Mouse (Mus musculus) forebrain, embryonic 16.5 days (tissue): ENCODE measurements around the gene Ddx54. TPM values are rescaled to one million over a fixed set of nuclear protein-coding genes. Genes with fewer than 3 reads are reported as not detected.

Source experiments
- ATAC-seq: fragments of 200-750 bp; cut with Nextera tagmentation; 2 replicates; pipeline ENCODE4 v1.8.0; 2017; ENCODE audit warnings: mild to moderate bottlenecking, moderate library complexity
- H3K27ac ChIP-seq: fragments of 300-500 bp; sonication (generic); 2 replicates; pipeline ENCODE4 v1.5.1; 2014; ENCODE audit warnings: low read length, control low read depth
- H3K27me3 ChIP-seq: fragments of 300-500 bp; sonication (generic); replicated peaks from 2 replicates; pipeline ENCODE4 v1.6.1; 2014; ENCODE audit warnings: low read length; ENCODE audit not compliant: control insufficient read depth, insufficient read depth
- H3K36me3 ChIP-seq: fragments of 300-500 bp; sonication (generic); 2 replicates; pipeline ENCODE4 v1.6.1; 2014; ENCODE audit not compliant: control insufficient read depth, insufficient read depth
- H3K4me1 ChIP-seq: fragments of 300-500 bp; sonication (generic); replicated peaks from 2 replicates; pipeline ENCODE4 v1.6.1; 2014; ENCODE audit warnings: low read length; ENCODE audit not compliant: control insufficient read depth, insufficient read depth
- H3K4me2 ChIP-seq: fragments of 300-500 bp; sonication (generic); 2 replicates; pipeline ENCODE4 v1.6.1; 2014; ENCODE audit warnings: mild to moderate bottlenecking, low read length, control low read depth
- H3K4me3 ChIP-seq: fragments of 300-500 bp; sonication (generic); replicated peaks from 2 replicates; pipeline ENCODE4 v1.5.1; 2014; ENCODE audit warnings: mild to moderate bottlenecking, low read length, control low read depth
- H3K9ac ChIP-seq: fragments of 300-500 bp; sonication (generic); replicated peaks from 2 replicates; pipeline ENCODE4 v1.6.1; 2014; ENCODE audit warnings: low read depth, low read length, control low read depth
- H3K9me3 ChIP-seq: fragments of 300-500 bp; sonication (generic); 2 replicates; pipeline ENCODE4 v1.6.1; 2016; ENCODE audit warnings: low read length; ENCODE audit not compliant: control insufficient read depth
- WGBS: fragments of 180-500 bp; shearing (Covaris S2); extraction: QIAGEN DNeasy Blood & Tissue Kit; methylation state at CpG from one replicate; pipeline ENCODE4 v1.1.7; 2014; 5-methylcytosine and 5-hydroxymethylcytosine counted together
- polyA plus RNA-seq: library from polyadenylated mRNA; unstranded; fragments of >200 nt; fragmentation: Nextera tagmentation; extraction: Ambion mirVana; gene quantifications from 2 replicates; pipeline ENCODE4 v1.2.1, GENCODE M21; 2015

Gene Ddx54
- polyA plus RNA-seq, 1 experiment from 2014 or later, result 49.2 TPM

GRCm38 (mm10) chr5:120647361-120647760, 34.8 kb downstream of the Ddx54 start:
- Histone ChIP-seq H3K4me1 (peaks cover 13% of the 10 kb centered on the region), H3K4me3 (no peak overlapping the region), H3K9ac (no peak overlapping the region), H3K4me2 (no peak overlapping the region), H3K27ac (no peak overlapping the region), H3K36me3 (no peaks in the 10 kb centered on the region), H3K27me3 (peaks cover 24% of the 10 kb centered on the region), H3K9me3 (no peaks in the 10 kb centered on the region)
- ATAC-seq, result no peak
- 91% methylated on average over 3 of the region's 4 CpGs for WGBS

GRCm38 (mm10) chr5:120647814-120648491, 35.4 kb downstream of the Ddx54 start:
- Histone ChIP-seq H3K4me3 (no peak overlapping the region), H3K27me3 (peaks cover 24% of the 10 kb centered on the region), H3K4me1 (peaks cover 13% of the 10 kb centered on the region), H3K9me3 (no peaks in the 10 kb centered on the region), H3K36me3 (no peaks in the 10 kb centered on the region), H3K9ac (no peak overlapping the region), H3K27ac (no peak overlapping the region), H3K4me2 (no peak overlapping the region)
- 37% methylated on average over 12 of the region's 12 CpGs for WGBS
- ATAC-seq, result no peak

GRCm38 (mm10) chr5:120648569-120649373, 36.2 kb downstream of the Ddx54 start, which contains the start of gene Rasal1:
TSS of gene Rasal1 (plus strand) at chr5:120648812.
- peak within 1 kb of the TSS; percentile 48 for H3K4me2 ChIP-seq
- H3K9me3 ChIP-seq, result no peaks in the 10 kb centered on the region
- H3K4me3 ChIP-seq, result peak within 1 kb of the TSS; percentile 9
- 1% methylated on average over 50 of the region's 53 CpGs for WGBS
- ATAC-seq, result peak; percentile 43
- peak within 1 kb of the TSS; percentile 25; the same call in 1 of the 2 replicates for H3K9ac ChIP-seq
- H3K27me3 ChIP-seq, result peaks cover 24% of the 10 kb centered on the region
- no peaks in the 10 kb centered on the region for H3K36me3 ChIP-seq
- H3K4me1 ChIP-seq, result peaks cover 19% of the 10 kb centered on the region
- no peak within 1 kb of the TSS for H3K27ac ChIP-seq

- WGBS, result under 1% methylated on average over 21 of the region's 21 CpGs
- peak overlapping the region; percentile 9 for H3K4me3 ChIP-seq
- peak overlapping the region; percentile 48 for H3K4me2 ChIP-seq
- H3K9ac ChIP-seq, result peak overlapping the region; percentile 25; the same call in 1 of the 2 replicates
- no peak for ATAC-seq
- peaks cover 22% of the 10 kb centered on the region for H3K4me1 ChIP-seq
- peaks cover 24% of the 10 kb centered on the region for H3K27me3 ChIP-seq
- H3K27ac ChIP-seq, result no peak overlapping the region
- H3K9me3 ChIP-seq, result no peaks in the 10 kb centered on the region
- no peaks in the 10 kb centered on the region for H3K36me3 ChIP-seq
These were observed 36.9 kb downstream of the Ddx54 start for GRCm38 (mm10) chr5:120649374-120649933.

- ATAC-seq, result no peak
- H3K27ac ChIP-seq, result no peak overlapping the region
- peaks cover 24% of the 10 kb centered on the region for H3K27me3 ChIP-seq
- H3K4me2 ChIP-seq, result no peak overlapping the region
- WGBS, result 22% methylated on average over 13 of the region's 13 CpGs
- no peak overlapping the region for H3K4me3 ChIP-seq
- H3K36me3 ChIP-seq, result no peaks in the 10 kb centered on the region
- peaks cover 26% of the 10 kb centered on the region for H3K4me1 ChIP-seq
- no peak overlapping the region for H3K9ac ChIP-seq
- H3K9me3 ChIP-seq, result no peaks in the 10 kb centered on the region
These were observed 37.4 kb downstream of the Ddx54 start for GRCm38 (mm10) chr5:120649938-120650337.

GRCm38 (mm10) chr5:120651230-120651629, 38.7 kb downstream of the Ddx54 start:
- WGBS, result 83% methylated on average over 5 of the region's 5 CpGs
- H3K27ac ChIP-seq, result no peak overlapping the region
- H3K4me2 ChIP-seq, result no peak overlapping the region
- H3K4me3 ChIP-seq, result no peak overlapping the region
- ATAC-seq, result no peak
- no peaks in the 10 kb centered on the region for H3K36me3 ChIP-seq
- H3K9me3 ChIP-seq, result no peaks in the 10 kb centered on the region
- H3K9ac ChIP-seq, result no peak overlapping the region
- H3K4me1 ChIP-seq, result peaks cover 26% of the 10 kb centered on the region
- H3K27me3 ChIP-seq, result peaks cover 24% of the 10 kb centered on the region

GRCm38 (mm10) chr5:120652915-120653701, 40.6 kb downstream of the Ddx54 start:
- H3K36me3 ChIP-seq, result no peaks in the 10 kb centered on the region
- peaks cover 20% of the 10 kb centered on the region for H3K27me3 ChIP-seq
- H3K27ac ChIP-seq, result no peak overlapping the region
- 71% methylated on average over 27 of the region's 28 CpGs for WGBS
- H3K9ac ChIP-seq, result no peak overlapping the region
- no peak overlapping the region for H3K4me2 ChIP-seq
- H3K4me3 ChIP-seq, result no peak overlapping the region
- H3K4me1 ChIP-seq, result peaks cover 26% of the 10 kb centered on the region
- peak; percentile 27; the same call in 1 of the 2 replicates for ATAC-seq
- H3K9me3 ChIP-seq, result no peaks in the 10 kb centered on the region

GRCm38 (mm10) chr5:120653873-120654272, 41.3 kb downstream of the Ddx54 start:
- H3K36me3 ChIP-seq, result no peaks in the 10 kb centered on the region
- H3K27ac ChIP-seq, result no peak overlapping the region
- ATAC-seq, result no peak
- peaks cover 18% of the 10 kb centered on the region for H3K27me3 ChIP-seq
- H3K4me3 ChIP-seq, result no peak overlapping the region
- no peak overlapping the region for H3K4me2 ChIP-seq
- no peaks in the 10 kb centered on the region for H3K9me3 ChIP-seq
- H3K9ac ChIP-seq, result no peak overlapping the region
- H3K4me1 ChIP-seq, result peaks cover 22% of the 10 kb centered on the region
- WGBS, result 83% methylated on average over 2 of the region's 2 CpGs
